In genomic region chr2:84837817-84838592, GRCm38 (mm10) we compare ENCODE assay signal across 10 mouse cellular contexts. TPM values are rescaled to one million over a fixed set of nuclear protein-coding genes. Genes with fewer than 3 reads are reported as not detected.
DNase-seq lines count a peak whose midpoint lies in the region; ATAC-seq lines count a peak whose summit lies in the region.
"Had no signal": no experiment of that assay in that cellular context is flagged by ENCODE, and none has a peak within 500 bp of the region (broad histone marks: within the 10 kb centered on the region; RNA-seq: fewer than 3 reads in every experiment).

No protein-coding gene starts in this region.

- peak overlapping the region; percentile 74 for H3K4me3 ChIP-seq in erythroblast, embryonic 14.5 days (replicated peaks)
- H3K4me3 ChIP-seq in lung, embryonic 15.5 days = no peak overlapping the region
- peak overlapping the region; percentile 87 for H3K4me3 ChIP-seq in liver, embryonic 16.5 days (ENCODE audit: low read depth, low read length)
- H3K4me3 ChIP-seq: hindbrain, embryonic 13.5 days; left cerebral cortex, adult 2 months had no signal

- peaks cover 46% of the 10 kb centered on the region for H3K4me1 ChIP-seq in erythroblast, embryonic 14.5 days (ENCODE audit: control insufficient read depth)
- H3K4me1 ChIP-seq in lung, embryonic 15.5 days = peaks cover 30% of the 10 kb centered on the region
- H3K4me1 ChIP-seq in liver, embryonic 16.5 days (ENCODE audit: control insufficient read depth, low read depth, low read length) = peaks cover 20% of the 10 kb centered on the region

- DNase-seq in lung, postnatal 4 days = no peak
- DNase-seq in frontal cortex, postnatal 25 days (ENCODE audit: low spot score in 2 of 2) = no peak
- DNase-seq in frontal cortex, postnatal 10 days (ENCODE audit: low spot score in 2 of 2) = no peak

- peaks cover 21% of the 10 kb centered on the region for H3K27me3 ChIP-seq in erythroblast, embryonic 14.5 days (ENCODE audit: control insufficient read depth)
- peaks cover 13% of the 10 kb centered on the region; the same call in 1 of the 2 replicates for H3K27me3 ChIP-seq in lung, embryonic 15.5 days
- peaks cover 3% of the 10 kb centered on the region; the same call in 1 of the 2 replicates for H3K27me3 ChIP-seq in liver, embryonic 16.5 days (ENCODE audit: control insufficient read depth, insufficient read depth, low read depth, low read length)

- H3K9ac ChIP-seq in lung, embryonic 15.5 days = no peak overlapping the region
- peak overlapping the region; percentile 23 for H3K9ac ChIP-seq in liver, embryonic 16.5 days (ENCODE audit: low read depth, low read length)
- H3K9ac ChIP-seq: hindbrain, embryonic 13.5 days had no signal

- H3K4me2 ChIP-seq in lung, embryonic 15.5 days = peak overlapping the region; percentile 97
- peak overlapping the region; percentile 68 for H3K4me2 ChIP-seq in liver, embryonic 16.5 days (ENCODE audit: low read depth, low read length)

- peaks cover 37% of the 10 kb centered on the region for H3K36me3 ChIP-seq in erythroblast, embryonic 14.5 days (ENCODE audit: control insufficient read depth)
- H3K36me3 ChIP-seq in lung, embryonic 15.5 days = no peaks in the 10 kb centered on the region
- no peaks in the 10 kb centered on the region for H3K36me3 ChIP-seq in liver, embryonic 16.5 days (ENCODE audit: control insufficient read depth, insufficient read depth)
- H3K36me3 ChIP-seq: hindbrain, embryonic 13.5 days had no signal

- H3K27ac ChIP-seq in lung, embryonic 15.5 days = no peak overlapping the region
- peak overlapping the region; percentile 0 for H3K27ac ChIP-seq in liver, embryonic 16.5 days (ENCODE audit: low read length)
- H3K27ac ChIP-seq: hindbrain, embryonic 13.5 days; left cerebral cortex, adult 2 months had no signal

- WGBS in lung, embryonic 15.5 days = 27% methylated on average over 9 of the region's 9 CpGs
- 31% methylated on average over 9 of the region's 9 CpGs for WGBS in liver, embryonic 16.5 days (ENCODE audit: insufficient replicate concordance)

- peaks cover 2% of the 10 kb centered on the region for H3K9me3 ChIP-seq in erythroblast, embryonic 14.5 days (ENCODE audit: control insufficient read depth, low read length)
- no peaks in the 10 kb centered on the region for H3K9me3 ChIP-seq in lung, embryonic 15.5 days
- H3K9me3 ChIP-seq in liver, embryonic 16.5 days (replicated peaks; ENCODE audit: control insufficient read depth, low read length) = no peaks in the 10 kb centered on the region
- H3K9me3 ChIP-seq: hindbrain, embryonic 13.5 days had no signal

- no peak for ATAC-seq in erythroblast, adult 5-6 weeks (replicated peaks; ENCODE audit: low FRiP score, poor library complexity, severe bottlenecking)
- ATAC-seq in lung, embryonic 15.5 days (ENCODE audit: borderline replicate concordance, extremely low read depth, low FRiP score, low TSS enrichment) = no peak
- ATAC-seq in activated CD4-positive, CD25-positive, alpha-beta regulatory T cell, adult 4 months = peak; percentile 50
- no peak for ATAC-seq in liver, embryonic 16.5 days (ENCODE audit: low read depth)

RNA-seq across cellular contexts. Expression of gene Slc43a1, which starts 0.6 kb away (rescaled TPM):
- polyA plus RNA-seq in erythroblast, embryonic 14.5 days (2012) = 20.3 and 29.2 TPM in 2 replicates
- 756 and 864 TPM in 2 replicates for total RNA-seq in erythroblast, adult 5-6 weeks (2015; ENCODE audit: low replicate concordance)
- total RNA-seq in erythroblast, adult 5-6 weeks (2017; ENCODE audit: low replicate concordance) = 516 and 701 TPM in 2 replicates
- polyA plus RNA-seq in lung, embryonic 15.5 days (2015; fragmentation: Nextera tagmentation; extraction: Ambion mirVana) = 15.1 and 15.9 TPM in 2 replicates
- 1 to 10 TPM; 3.7 to 7.6 TPM for polyA plus RNA-seq in activated CD4-positive, CD25-positive, alpha-beta regulatory T cell, adult 4 months (2017; shearing (Covaris generic))
- 185 and 205 TPM in 2 replicates for polyA plus RNA-seq in liver, embryonic 16.5 days (2015; fragmentation: Nextera tagmentation; extraction: Ambion mirVana)

RNA-seq across cellular contexts. Expression of gene Timm10, which starts 11.2 kb away (rescaled TPM):
- polyA plus RNA-seq in erythroblast, embryonic 14.5 days (2012) = 0.90 and 0.99 TPM in 2 replicates
- total RNA-seq in erythroblast, adult 5-6 weeks (2015; ENCODE audit: low replicate concordance) = 28.6 and 43.9 TPM in 2 replicates
- 5.2 and 22.2 TPM in 2 replicates for total RNA-seq in erythroblast, adult 5-6 weeks (2017; ENCODE audit: low replicate concordance)
- 44.3 and 48.0 TPM in 2 replicates for polyA plus RNA-seq in lung, embryonic 15.5 days (2015; fragmentation: Nextera tagmentation; extraction: Ambion mirVana)
- polyA plus RNA-seq in activated CD4-positive, CD25-positive, alpha-beta regulatory T cell, adult 4 months (2017; shearing (Covaris generic)) = 10 to 100 TPM; 36.8 to 40.4 TPM
- 27.3 and 29.8 TPM in 2 replicates for polyA plus RNA-seq in liver, embryonic 16.5 days (2015; fragmentation: Nextera tagmentation; extraction: Ambion mirVana)

RNA-seq across cellular contexts. Expression of gene Smtnl1, which starts 15.6 kb away (rescaled TPM):
- polyA plus RNA-seq in erythroblast, embryonic 14.5 days (2012) = 0.08 and 0.09 TPM in 2 replicates
- not detected in 2 replicates for total RNA-seq in erythroblast, adult 5-6 weeks (2015; ENCODE audit: low replicate concordance)
- 2.0 TPM in 1 of 2 replicates, not detected in the other for total RNA-seq in erythroblast, adult 5-6 weeks (2017; ENCODE audit: low replicate concordance)
- polyA plus RNA-seq in lung, embryonic 15.5 days (2015; fragmentation: Nextera tagmentation; extraction: Ambion mirVana) = 0.20 and 0.27 TPM in 2 replicates
- not detected for polyA plus RNA-seq in activated CD4-positive, CD25-positive, alpha-beta regulatory T cell, adult 4 months (2017; shearing (Covaris generic))
- polyA plus RNA-seq in liver, embryonic 16.5 days (2015; fragmentation: Nextera tagmentation; extraction: Ambion mirVana) = 0.47 and 0.50 TPM in 2 replicates
- total RNA-seq: left cerebral cortex, adult 2 months had no signal
- polyA plus RNA-seq: hindbrain, embryonic 13.5 days had no signal

RNA-seq across cellular contexts. Expression of gene Ube2l6, which starts 39.4 kb away (rescaled TPM):
- 9.9 and 22.9 TPM in 2 replicates for polyA plus RNA-seq in erythroblast, embryonic 14.5 days (2012)
- total RNA-seq in erythroblast, adult 5-6 weeks (2015; ENCODE audit: low replicate concordance) = 974 and 1,000 TPM in 2 replicates
- total RNA-seq in erythroblast, adult 5-6 weeks (2017; ENCODE audit: low replicate concordance) = 826 and 843 TPM in 2 replicates
- polyA plus RNA-seq in lung, embryonic 15.5 days (2015; fragmentation: Nextera tagmentation; extraction: Ambion mirVana) = 63.8 and 63.9 TPM in 2 replicates
- polyA plus RNA-seq in activated CD4-positive, CD25-positive, alpha-beta regulatory T cell, adult 4 months (2017; shearing (Covaris generic)) = 10 to 100 TPM; 71.4 to 83.0 TPM
- 486 and 542 TPM in 2 replicates for polyA plus RNA-seq in liver, embryonic 16.5 days (2015; fragmentation: Nextera tagmentation; extraction: Ambion mirVana)

RNA-seq across cellular contexts. Expression of gene Rtn4rl2, which starts 48.5 kb away (rescaled TPM):
- polyA plus RNA-seq in erythroblast, embryonic 14.5 days (2012) = not detected in 2 replicates
- not detected in 2 replicates for total RNA-seq in erythroblast, adult 5-6 weeks (2015; ENCODE audit: low replicate concordance)
- total RNA-seq in erythroblast, adult 5-6 weeks (2017; ENCODE audit: low replicate concordance) = not detected in 2 replicates
- 0.70 and 0.79 TPM in 2 replicates for polyA plus RNA-seq in lung, embryonic 15.5 days (2015; fragmentation: Nextera tagmentation; extraction: Ambion mirVana)
- not detected for polyA plus RNA-seq in activated CD4-positive, CD25-positive, alpha-beta regulatory T cell, adult 4 months (2017; shearing (Covaris generic))
- polyA plus RNA-seq in liver, embryonic 16.5 days (2015; fragmentation: Nextera tagmentation; extraction: Ambion mirVana) = not detected in 2 replicates

Comparison
In these comparisons a context has a peak if more than half of its experiments do, and no peak if none do; other contexts are left out.
1. RNA of gene Timm10, which starts 11.2 kb away (polyA plus RNA-seq): 44.3 to 48.0 TPM in lung, embryonic 15.5 days, 36.8 to 40.4 TPM in activated CD4-positive, CD25-positive, alpha-beta regulatory T cell, adult 4 months and 27.3 to 29.8 TPM in liver, embryonic 16.5 days; 0.90 to 0.99 TPM in erythroblast, embryonic 14.5 days; every median in the first group is over 10 times any median in the second.